Mouse (Mus musculus) adrenal gland, adult (tissue): ENCODE results near the gene Amd1.

Experiments used
- DNase-seq, 2 experiments: peaks; one replicate each; pipeline ENCODE4 v3.0.0; 2022 to 2023; ENCODE audit warnings: low spot score in 1 of 2; ENCODE audit not compliant: inconsistent age in 2 of 2

The Amd1 gene

DNA sequence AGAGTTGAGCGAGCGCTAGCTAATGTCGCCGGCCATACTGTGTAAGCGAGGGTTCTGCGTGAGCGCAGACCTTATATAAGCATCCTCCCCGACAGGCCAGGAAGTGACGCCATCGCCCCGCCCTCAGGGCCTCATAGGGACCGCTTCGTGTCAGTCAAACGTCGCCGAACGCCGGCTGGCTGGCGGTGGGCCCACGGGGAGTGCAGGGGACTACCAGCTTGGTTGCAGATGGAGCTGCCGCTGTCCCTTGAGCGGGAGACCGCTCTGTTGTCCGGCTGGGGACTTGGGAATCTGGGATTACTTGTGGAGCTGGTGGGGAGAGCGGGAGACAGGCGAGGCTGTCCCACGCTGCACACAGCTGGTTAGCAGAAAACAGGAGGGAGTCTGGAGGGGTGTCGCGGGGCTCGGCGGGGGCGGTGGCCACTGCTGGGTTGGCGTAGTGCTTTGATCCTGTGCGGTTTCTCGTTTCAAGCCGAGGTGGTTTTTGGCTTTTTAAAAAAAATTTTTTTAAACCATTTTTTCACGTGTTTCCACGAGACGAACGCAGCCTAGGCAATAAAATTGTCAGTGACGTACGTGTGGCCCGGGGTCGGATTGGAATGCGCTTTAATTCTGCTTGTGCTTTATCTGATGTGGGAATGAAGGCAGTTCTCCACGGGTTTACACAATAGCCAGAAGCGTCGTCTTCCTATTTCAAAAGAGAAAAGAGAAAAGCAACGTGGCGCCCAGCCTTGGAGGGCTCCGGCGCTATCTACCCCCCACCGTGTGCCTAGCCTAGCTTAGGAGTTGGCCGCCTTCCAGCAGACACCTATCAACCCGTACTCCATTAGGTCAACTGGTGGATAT is at the start of gene Amd1:
Amd1 (minus strand) TSS at position 47 of the 846 bp plus-strand sequence.
- peak; percentile 100 for DNase-seq

GRCm38 (mm10) chr10:40351156-40351555 is 49.2 kb upstream of the Amd1 start:
- DNase-seq = no peak

DNA sequence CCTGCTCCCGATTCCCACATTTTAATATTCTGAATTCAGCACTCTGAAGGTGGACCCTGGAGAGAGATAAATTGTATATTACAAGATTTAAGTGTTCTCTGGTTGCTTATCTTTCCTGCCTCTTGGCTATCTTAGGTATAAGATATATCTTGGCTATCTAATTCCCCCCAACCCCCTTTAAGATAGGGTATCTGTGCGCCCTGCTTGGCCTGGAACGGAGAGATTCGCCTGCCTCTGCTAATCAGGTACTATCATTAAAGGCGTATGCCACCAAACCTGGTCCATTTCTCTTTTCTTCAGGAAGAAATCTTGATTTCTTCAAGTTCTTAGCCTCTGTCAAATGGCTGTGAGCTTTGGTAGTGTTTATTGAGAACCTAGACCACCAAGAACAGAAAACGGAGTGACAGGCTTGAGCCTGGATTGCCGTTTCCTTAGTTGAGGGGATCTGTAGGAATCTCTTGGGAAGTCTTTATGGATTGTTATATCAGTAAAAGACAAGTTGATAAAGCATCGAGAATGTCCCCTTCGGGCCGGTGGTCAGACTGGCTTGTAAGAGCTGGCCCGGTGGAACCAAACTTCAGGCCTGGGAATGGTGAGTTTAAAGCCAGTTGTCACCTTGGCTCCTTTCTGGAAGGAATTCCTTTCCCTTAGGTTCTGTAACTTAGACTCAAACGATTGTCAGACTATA is 48.4 kb upstream of the Amd1 start:
- peak in 1 of 2 experiments; percentile 40 for DNase-seq

DNA sequence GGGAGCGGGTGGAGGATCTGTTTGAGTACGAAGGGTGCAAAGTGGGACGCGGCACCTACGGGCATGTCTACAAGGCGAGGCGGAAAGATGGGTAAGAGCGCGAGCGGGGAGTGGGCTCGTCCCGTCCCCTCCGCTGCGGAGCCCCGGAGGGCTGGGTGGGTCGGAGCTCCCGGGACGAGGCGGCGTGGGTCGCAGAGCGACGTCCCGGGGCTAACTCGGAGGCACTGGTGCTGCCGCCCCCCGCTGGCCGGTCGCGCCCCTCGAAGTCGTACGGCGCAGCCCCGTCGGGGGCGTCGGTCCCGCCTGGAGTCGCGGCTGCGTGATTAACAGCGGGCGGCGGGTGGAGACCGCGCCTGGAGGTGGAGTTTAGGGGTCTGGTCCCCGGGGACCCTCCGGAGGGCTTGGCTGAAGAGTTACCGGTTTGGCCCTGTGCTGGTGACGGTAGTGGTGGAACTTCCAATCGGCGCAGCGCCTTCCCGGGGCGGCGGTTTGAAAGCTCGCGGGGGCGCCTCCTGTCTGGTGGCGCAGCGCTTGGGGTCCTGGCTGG is 47.7 kb upstream of the Amd1 start:
- DNase-seq = peak in 1 of 2 experiments; percentile 80

- peak; percentile 99 to 100 for DNase-seq
These were observed 46.9 kb upstream of the Amd1 start for GRCm38 (mm10) chr10:40348566-40349536.

- peak in 1 of 2 experiments; percentile 40 for DNase-seq
These were observed 45.5 kb upstream of the Amd1 start for GRCm38 (mm10) chr10:40347461-40347954.

DNA sequence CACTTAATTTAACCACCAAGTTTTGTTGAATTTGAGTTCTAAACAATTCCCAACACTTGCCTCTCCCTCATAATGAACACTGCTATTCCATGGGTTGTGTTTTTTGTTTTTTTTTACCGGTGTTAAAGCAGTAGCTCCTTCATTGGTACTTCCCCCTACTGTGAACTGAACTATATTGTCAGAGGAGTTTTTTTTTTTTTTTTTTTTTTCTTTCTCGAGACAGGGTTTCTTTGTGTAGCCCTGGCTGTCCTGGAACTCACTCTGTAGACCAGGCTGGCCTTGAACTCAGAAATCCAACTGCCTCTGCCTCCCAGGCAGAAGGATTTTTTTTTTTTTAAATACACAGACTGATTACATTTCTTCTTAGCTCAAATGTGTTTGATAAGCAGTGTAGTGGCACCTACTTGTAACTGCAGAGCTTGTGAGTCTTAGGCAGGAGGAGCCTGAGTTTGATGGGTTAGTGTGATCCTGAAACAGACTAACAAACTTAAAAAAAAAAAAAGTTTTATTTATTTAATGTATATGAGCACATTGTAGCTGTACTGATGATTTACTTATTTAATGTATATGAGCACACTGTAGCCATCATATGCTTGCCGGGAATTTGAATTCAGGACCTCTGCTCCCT is 44.9 kb upstream of the Amd1 start:
- DNase-seq = no peak

DNA sequence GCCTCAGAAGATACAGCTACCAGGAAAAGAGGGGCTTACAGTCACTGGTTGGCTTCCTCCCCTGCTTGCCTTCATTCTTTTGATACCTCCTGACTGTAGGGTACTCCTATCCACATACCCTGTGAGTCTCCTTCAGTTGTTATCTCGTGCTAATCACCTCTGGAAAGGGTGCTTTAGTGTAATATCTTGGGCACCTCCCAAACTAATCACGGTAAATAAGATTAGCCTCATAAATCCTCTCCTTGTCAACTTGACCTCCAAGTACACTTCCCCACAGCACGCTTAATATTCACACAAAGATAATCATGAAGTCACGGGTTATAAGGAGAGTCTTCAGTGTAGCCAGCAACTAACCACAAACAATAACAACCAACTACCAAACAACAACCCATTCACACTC is 40.0 kb upstream of the Amd1 start:
- no peak for DNase-seq

- DNase-seq = no peak
These were observed 37.5 kb upstream of the Amd1 start, which contains the start of gene Cdk19 for GRCm38 (mm10) chr10:40339351-40339964. Gene Cdk19, plus strand, starts transcription at chr10:40339564.

GRCm38 (mm10) chr10:40332864-40333263 is 30.9 kb upstream of the Amd1 start:
- no peak for DNase-seq

DNA sequence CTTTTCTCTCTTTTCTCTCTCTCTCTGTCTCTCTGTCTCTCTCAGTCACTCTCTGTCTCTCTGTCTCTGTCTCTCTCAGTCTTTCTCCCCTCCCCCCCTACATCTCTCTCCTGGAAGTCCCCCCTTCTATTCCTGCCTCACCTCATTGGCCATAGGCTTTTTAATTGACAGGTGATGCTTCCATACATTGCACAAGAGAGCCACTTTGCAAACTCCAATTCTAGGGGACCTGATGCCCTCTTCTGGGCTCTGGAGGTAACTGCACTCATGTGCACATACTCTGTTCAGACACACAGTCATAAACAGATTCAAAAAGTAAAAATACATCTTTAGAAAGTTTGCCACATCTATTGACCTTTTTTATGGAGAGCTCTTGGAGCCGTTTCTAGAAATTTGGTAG is 28.3 kb upstream of the Amd1 start:
- no peak for DNase-seq

GRCm38 (mm10) chr10:40328004-40328551 is 26.1 kb upstream of the Amd1 start:
- DNase-seq = peak in 1 of 2 experiments; percentile 53

DNA sequence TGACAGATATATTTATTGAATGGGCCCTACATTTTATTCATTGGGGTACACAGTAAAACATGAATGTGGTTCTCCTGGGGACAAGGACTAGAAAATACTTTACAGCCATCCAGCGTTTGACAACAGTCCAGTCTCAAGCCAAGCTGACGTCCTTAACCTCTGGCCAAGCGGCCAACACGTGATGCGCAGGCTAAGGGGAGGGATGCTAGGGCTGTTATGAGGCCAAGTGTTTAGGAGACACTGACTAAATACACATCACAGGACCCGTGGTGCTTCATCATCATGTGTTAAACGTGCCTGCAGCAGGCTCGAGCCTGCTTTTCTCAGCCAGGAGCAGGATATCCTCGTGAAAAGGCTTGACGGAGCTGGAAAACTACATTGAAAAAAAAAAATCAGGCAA is 18.3 kb upstream of the Amd1 start:
- DNase-seq = no peak

DNA sequence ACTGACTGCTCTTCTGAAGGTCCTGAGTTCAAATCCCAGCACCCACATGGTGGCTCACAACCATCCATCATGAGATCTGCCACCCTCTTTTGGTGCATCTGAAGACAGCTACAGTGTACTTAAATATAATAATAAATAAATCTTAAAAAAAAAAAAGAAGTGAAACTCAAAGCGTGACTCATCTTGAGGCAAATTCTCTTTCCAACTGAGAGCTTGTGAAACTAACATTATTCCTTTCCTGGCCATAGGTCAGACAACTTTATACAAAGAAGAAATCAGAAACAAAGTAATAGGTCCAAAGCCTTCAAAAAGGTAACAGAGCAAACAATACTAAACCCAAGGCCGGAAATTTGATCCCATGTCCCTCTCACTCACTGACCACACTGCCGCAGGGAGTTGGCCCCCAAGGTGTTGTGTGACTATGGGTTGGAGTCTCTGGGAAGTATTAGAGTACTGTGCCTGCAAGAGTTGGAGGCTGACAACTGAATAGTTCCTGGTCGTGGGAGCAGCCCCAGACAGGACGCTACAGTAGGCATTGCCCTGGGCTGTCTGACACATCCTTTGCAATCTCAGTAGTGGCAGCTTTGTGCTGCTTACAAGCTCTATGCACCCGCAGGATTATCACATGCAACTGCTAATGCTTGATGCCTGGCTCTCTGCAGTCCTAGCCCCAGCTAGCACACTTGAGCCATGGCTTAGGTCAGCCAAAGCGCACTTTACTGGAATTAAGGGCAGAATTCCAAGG is 15.0 kb upstream of the Amd1 start:
- no peak for DNase-seq

GRCm38 (mm10) chr10:40312781-40313180 is 10.8 kb upstream of the Amd1 start:
- no peak for DNase-seq

DNA sequence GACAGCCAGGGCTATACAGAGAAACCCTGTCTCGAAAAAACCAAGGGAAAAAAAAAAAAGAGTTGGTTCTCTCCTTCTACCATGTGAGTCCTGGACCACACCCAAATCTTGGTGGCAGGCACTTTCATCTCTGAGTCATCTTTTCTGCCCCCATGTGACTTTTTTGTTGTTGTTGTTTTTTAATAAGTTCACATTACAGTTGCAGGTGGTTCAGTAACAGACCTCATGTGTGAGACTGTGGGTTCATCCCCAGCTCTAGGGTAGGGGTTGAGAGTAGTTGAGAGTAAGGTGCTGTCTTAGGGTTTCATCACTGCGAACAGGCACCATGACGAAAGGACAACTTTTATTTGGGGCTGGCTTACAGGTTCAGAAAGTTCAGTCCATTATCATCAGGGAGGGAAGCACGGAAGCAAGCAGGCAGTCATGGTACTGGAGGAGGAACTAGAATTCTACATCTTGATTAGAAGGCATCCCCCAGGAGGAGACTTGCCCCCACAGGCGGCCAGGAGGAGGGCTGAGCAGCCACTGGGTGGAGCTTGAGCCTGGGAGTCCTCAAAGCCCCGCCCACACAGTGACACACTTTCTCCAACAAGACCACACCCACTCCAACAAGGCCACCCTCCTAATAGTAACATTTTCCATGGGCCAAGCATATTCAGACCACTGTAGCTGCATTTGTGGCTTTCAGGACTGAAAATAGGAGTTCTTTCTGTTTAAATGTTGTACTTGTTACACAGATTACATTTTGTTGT is 8.1 kb upstream of the Amd1 start:
- DNase-seq = peak in 1 of 2 experiments; percentile 46

- no peak for DNase-seq
These were observed 6.0 kb upstream of the Amd1 start for GRCm38 (mm10) chr10:40307826-40308583.
